Mouse (Mus musculus) embryonic facial prominence, embryonic 14.5 days (tissue): Measurements from ENCODE around the gene Sirt7. TPM values are rescaled to one million over a fixed set of nuclear protein-coding genes. Genes with fewer than 3 reads are reported as not detected.

ENCODE experiments used
- ATAC-seq: fragments of 200-750 bp; cut with Nextera tagmentation; 2 replicates; pipeline ENCODE4 v1.8.0; 2017; ENCODE audit warnings: low read depth, moderate number of reproducible peaks, moderate TSS enrichment
- DNase-seq: peaks from one replicate; pipeline ENCODE4 v3.0.0-alpha.2; 2015; ENCODE audit warnings: low spot score
- H3K27ac ChIP-seq: fragments of 300-500 bp; sonication (generic); replicated peaks from 2 replicates; pipeline ENCODE4 v1.5.1; 2014; ENCODE audit warnings: low read depth, mild to moderate bottlenecking, low read length, moderate library complexity
- H3K27me3 ChIP-seq: fragments of 300-500 bp; sonication (generic); replicated peaks from 2 replicates; pipeline ENCODE4 v1.6.1; 2014; ENCODE audit warnings: low read length; ENCODE audit not compliant: control insufficient read depth, insufficient read depth
- H3K36me3 ChIP-seq: fragments of 300-500 bp; sonication (generic); 2 replicates; pipeline ENCODE4 v1.6.1; 2014; ENCODE audit warnings: low read length, mixed read lengths; ENCODE audit not compliant: control insufficient read depth, insufficient read depth
- H3K4me1 ChIP-seq: fragments of 300-500 bp; sonication (generic); 2 replicates; pipeline ENCODE4 v1.6.1; 2014; ENCODE audit warnings: antibody characterized with exemption, low read length; ENCODE audit not compliant: control insufficient read depth, insufficient read depth
- H3K4me2 ChIP-seq: fragments of 300-500 bp; sonication (generic); 2 replicates; pipeline ENCODE4 v1.6.1; 2014; ENCODE audit warnings: low read depth, mild to moderate bottlenecking, low read length, moderate library complexity, mixed read lengths
- H3K4me3 ChIP-seq: fragments of 300-500 bp; sonication (generic); 2 replicates; pipeline ENCODE4 v1.5.1; 2014; ENCODE audit warnings: low read depth, mild to moderate bottlenecking, low read length
- H3K9ac ChIP-seq: fragments of 300-500 bp; sonication (generic); 2 replicates; pipeline ENCODE4 v1.6.1; 2014; ENCODE audit warnings: low read depth, mild to moderate bottlenecking, low read length, moderate library complexity, mixed read lengths
- H3K9me3 ChIP-seq: fragments of 300-500 bp; sonication (generic); 2 replicates; pipeline ENCODE4 v1.6.1; 2016; ENCODE audit warnings: low read length; ENCODE audit not compliant: control insufficient read depth
- WGBS: fragments of 180-500 bp; shearing (Covaris S2); extraction: QIAGEN DNeasy Blood & Tissue Kit; methylation state at CpG from one replicate; pipeline ENCODE4 v1.1.7; 2014; 5-methylcytosine and 5-hydroxymethylcytosine counted together
- polyA plus RNA-seq: library from polyadenylated mRNA; unstranded; fragments of >200 nt; fragmentation: Nextera tagmentation; extraction: Ambion mirVana; gene quantifications from 2 replicates; pipeline ENCODE4 v1.2.1, GENCODE M21; 2014

Sirt7 gene
- polyA plus RNA-seq, 1 experiment from 2014 or later, result 21.8 TPM

DNA sequence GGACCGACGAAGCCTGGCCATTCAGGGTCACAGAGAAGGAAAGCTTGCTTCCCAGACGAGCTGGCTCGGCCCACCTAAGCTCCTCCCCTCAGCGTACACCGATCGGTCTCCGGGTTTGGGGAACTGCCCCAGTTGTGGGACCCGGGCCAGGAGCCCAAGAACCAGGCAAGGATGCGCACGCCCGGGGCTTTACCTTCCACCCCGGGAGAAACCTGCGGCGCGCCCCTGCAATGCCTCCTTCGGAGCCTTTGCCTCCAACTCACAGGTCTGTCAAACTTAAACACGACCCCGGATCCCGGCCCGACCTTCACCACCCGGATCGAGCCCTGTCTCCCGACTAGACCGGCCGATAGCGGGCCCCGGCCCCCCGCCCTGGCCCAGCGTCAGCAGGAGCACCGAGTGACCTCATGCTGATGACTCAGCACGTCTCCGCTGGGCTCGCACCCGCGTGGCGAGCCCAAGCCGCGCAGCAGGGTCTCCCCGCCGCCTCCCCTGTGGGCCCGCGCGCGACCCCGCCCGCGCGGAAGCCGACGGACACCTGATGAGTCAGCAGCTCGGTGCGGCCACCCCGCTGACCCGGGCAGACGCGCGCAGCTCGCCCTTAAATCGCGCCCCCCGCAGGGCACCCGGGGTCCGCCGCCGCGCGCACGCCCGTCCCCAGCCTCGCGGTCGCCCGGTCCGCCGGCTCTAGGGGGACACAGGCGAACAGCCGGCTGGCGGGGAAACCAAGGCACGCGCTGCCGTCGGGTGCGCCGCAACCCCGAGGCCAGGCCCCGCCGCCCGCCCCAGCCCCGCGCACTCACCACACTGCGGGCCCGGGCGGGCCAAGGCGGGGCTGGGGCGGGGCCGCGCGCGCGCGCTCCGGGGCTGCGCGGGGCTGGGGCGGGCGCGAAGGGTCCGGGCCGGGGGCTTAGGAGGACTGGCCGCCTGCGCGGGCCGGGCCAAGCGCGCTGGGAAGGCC is 7.8 kb upstream of the Sirt7 start:
- Histone ChIP-seq H3K4me1 (peaks cover 16% of the 10 kb centered on the region), H3K9me3 (no peaks in the 10 kb centered on the region)
- under 1% methylated on average over 35 of the region's 116 CpGs for WGBS

DNA sequence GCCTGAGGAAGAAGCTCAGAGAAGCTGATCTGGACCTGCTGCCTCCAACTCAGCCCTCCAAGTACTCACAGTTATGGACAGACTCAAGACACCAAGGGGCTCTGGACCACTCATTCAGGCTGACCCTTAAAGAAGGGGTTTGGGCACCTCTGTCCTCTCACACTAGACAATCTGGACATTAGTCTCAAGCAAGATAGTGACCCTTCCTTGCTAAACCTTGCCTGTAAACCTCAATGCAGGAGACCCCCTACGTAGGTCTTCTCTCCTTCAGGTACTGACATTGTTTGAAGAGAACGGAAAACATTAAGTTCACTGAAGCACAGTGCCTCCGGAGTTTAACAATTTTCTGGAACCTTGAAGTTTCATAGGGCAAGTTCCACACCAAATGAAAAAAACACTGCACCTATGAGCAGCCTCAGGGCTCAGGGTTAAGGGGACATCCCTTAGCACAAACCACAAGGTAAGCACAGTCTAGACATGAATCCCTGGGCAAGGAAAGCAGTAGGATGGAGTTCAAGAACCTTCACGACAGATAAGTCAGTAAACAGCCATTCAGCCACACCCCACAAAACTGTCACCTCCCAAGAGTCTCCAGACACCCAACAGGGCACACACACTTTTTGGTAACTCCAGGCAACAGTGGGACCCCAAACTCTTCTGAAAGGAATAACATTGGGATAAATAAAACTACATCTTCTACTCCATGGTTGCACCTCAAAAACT is 6.8 kb upstream of the Sirt7 start:
- no peak for DNase-seq
- no peaks in the 10 kb centered on the region for H3K27me3 ChIP-seq
- no peak for ATAC-seq
- peak overlapping the region; percentile 95 for H3K9ac ChIP-seq
- peaks cover 26% of the 10 kb centered on the region for H3K36me3 ChIP-seq
- peaks cover 16% of the 10 kb centered on the region for H3K4me1 ChIP-seq
- H3K4me2 ChIP-seq, result peak overlapping the region; percentile 90
- 62% methylated on average over 4 of the region's 4 CpGs for WGBS
- no peaks in the 10 kb centered on the region for H3K9me3 ChIP-seq
- peak overlapping the region; percentile 95 for H3K4me3 ChIP-seq
- H3K27ac ChIP-seq, result peak overlapping the region; percentile 93; the same call in 1 of the 2 replicates

More for the DNA sequence above, 7.8 kb upstream of the Sirt7 start:
- DNase-seq (peak; percentile 76), ATAC-seq (peak; percentile 87)
- peak overlapping the region; percentile 95 for H3K9ac ChIP-seq
- H3K27me3 ChIP-seq, result no peaks in the 10 kb centered on the region
- peak overlapping the region; percentile 95 for H3K4me3 ChIP-seq
- H3K36me3 ChIP-seq, result peaks cover 16% of the 10 kb centered on the region
- H3K4me2 ChIP-seq, result peak overlapping the region; percentile 90
- peak overlapping the region; percentile 93 for H3K27ac ChIP-seq

DNA sequence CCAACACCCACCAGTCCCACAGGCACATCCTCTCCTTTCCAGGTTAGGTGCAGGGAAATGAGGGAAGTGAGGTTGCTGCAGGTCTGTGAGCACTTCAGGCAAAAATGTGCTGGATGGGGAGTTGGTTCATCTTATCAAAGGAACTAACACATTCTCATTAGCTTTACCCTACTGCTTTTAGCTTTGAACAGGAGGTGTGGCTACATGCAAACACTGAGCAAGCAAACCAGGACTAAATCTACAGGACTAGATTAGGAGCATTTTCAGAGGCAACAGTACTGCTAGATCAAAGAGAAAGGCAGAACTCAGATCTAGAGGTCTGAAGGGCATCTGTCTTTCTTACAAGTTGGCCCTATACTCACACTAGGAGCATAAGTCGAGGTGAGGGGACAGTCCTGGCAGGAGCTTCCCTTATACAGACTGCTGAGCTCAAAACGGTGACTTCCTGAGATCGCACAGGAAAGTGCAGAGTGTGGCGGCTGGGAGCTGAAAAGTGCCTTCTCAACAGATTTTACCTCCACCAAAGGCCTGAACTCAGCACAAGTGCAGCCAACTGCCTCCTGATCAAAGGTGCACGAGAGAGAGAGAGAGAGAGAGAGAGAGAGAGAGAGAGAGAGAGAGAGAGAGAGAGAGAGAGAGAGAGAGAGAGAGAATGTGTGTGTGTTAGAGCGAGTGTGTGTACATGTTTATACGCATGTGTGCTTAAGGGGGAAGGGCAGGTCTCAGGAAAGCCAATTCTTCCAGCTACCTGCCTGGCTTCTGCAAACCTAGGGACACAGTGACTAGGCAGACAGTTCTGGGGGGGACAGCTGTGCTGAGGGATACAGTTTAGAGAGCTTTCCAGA is 6.1 kb upstream of the Sirt7 start:
- no peak overlapping the region for H3K27ac ChIP-seq
- H3K4me3 ChIP-seq, result peak overlapping the region; percentile 95; the same call in 1 of the 2 replicates
- H3K9ac ChIP-seq, result peak overlapping the region; percentile 32
- no peaks in the 10 kb centered on the region for H3K9me3 ChIP-seq
- peak overlapping the region; percentile 90 for H3K4me2 ChIP-seq
- DNase-seq (no peak), ATAC-seq (no peak)
- WGBS, result 43% methylated on average over 7 of the region's 7 CpGs
- peaks cover 16% of the 10 kb centered on the region for H3K4me1 ChIP-seq
- H3K36me3 ChIP-seq, result peaks cover 27% of the 10 kb centered on the region
- no peaks in the 10 kb centered on the region for H3K27me3 ChIP-seq

DNA sequence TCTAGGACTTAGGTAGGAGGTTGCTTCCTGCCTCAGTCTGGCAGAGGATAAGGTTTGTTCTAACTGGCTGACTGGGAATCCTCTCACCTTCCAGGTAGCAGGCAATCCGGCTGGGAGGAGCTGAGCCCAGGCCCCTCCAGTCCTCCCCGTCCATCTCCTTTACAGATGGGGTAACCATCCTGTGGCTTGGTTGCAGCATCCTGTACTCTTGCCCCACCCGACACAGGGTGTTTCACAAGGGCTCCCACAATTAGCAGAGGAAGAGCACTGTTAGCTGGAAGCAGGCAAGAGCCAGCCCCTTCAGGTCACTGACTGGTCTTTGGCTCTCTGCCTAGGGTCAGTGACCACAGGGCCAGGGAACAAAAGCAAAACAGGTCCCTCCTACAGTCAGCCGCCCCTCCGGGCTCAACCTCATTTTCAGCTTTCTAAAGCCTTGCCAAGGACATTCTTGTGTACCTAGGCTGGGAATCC is 5.4 kb upstream of the Sirt7 start:
- no peaks in the 10 kb centered on the region for H3K9me3 ChIP-seq
- peak overlapping the region; percentile 40; the same call in 1 of the 2 replicates for H3K9ac ChIP-seq
- no peak overlapping the region for H3K4me3 ChIP-seq
- H3K27ac ChIP-seq, result no peak overlapping the region
- H3K36me3 ChIP-seq, result peaks cover 27% of the 10 kb centered on the region
- ATAC-seq, result no peak
- peaks cover 16% of the 10 kb centered on the region for H3K4me1 ChIP-seq
- 48% methylated on average over 5 of the region's 5 CpGs for WGBS
- no peaks in the 10 kb centered on the region for H3K27me3 ChIP-seq
- DNase-seq, result no peak
- peak overlapping the region; percentile 90; the same call in 1 of the 2 replicates for H3K4me2 ChIP-seq

DNA sequence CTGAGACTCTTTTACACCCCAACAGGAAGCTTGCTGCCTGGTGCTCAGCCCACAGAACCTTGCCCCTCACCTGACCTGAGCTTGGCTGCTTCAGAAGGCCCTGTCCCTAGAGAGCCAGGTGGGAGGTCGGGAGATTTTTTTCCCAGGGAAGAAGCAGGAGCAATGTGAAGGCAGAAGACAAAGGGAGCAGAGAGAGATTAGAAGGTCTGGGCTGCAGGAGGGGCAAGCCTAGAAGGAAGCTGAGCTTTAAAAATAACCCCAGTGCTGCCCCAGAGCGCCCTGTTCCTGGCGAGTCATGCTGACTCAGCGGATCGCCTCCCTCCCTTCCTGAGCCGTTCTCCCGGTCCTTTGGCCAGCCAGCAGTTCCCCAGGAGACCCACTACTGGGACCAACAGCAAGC is 4.9 kb upstream of the Sirt7 start:
- 52% methylated on average over 5 of the region's 7 CpGs for WGBS
- Histone ChIP-seq H3K9me3 (no peaks in the 10 kb centered on the region), H3K27ac (0 out of 2 replicates have a peak overlapping the region, but pooled peaks have one; percentile 21), H3K9ac (peak overlapping the region; percentile 40), H3K4me2 (peak overlapping the region; percentile 90; the same call in 1 of the 2 replicates), H3K36me3 (peaks cover 27% of the 10 kb centered on the region), H3K4me1 (peaks cover 19% of the 10 kb centered on the region), H3K27me3 (no peaks in the 10 kb centered on the region), H3K4me3 (no peak overlapping the region)
- no peak for DNase-seq
- ATAC-seq, result no peak

DNA sequence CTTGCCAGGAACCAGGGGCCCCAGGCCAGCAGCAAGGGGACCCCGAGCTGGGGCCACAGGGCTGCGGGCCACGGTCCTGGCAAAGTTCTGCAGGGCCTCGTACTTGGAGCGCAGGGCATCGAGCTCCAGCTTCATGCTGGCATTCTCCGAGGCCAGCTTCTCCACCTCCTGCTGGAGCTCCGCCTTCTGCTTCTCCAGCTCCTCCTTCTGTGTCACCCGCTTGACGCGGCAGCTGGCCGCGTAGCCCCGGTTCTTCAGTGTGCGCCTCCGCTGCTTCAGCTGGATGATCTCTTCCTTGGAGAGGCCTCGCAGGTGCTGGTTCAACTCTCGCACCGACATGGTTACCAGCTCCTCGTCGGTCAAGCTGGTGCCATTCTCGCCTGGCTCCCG is 4.3 kb upstream of the Sirt7 start:
- Histone ChIP-seq H3K9me3 (no peaks in the 10 kb centered on the region), H3K4me3 (no peak overlapping the region), H3K36me3 (peaks cover 27% of the 10 kb centered on the region), H3K27ac (no peak overlapping the region), H3K4me1 (peaks cover 19% of the 10 kb centered on the region), H3K27me3 (no peaks in the 10 kb centered on the region), H3K9ac (no peak overlapping the region), H3K4me2 (peak overlapping the region; percentile 90; the same call in 1 of the 2 replicates)
- ATAC-seq (no peak), DNase-seq (no peak)
- WGBS, result 76% methylated on average over 17 of the region's 23 CpGs

DNA sequence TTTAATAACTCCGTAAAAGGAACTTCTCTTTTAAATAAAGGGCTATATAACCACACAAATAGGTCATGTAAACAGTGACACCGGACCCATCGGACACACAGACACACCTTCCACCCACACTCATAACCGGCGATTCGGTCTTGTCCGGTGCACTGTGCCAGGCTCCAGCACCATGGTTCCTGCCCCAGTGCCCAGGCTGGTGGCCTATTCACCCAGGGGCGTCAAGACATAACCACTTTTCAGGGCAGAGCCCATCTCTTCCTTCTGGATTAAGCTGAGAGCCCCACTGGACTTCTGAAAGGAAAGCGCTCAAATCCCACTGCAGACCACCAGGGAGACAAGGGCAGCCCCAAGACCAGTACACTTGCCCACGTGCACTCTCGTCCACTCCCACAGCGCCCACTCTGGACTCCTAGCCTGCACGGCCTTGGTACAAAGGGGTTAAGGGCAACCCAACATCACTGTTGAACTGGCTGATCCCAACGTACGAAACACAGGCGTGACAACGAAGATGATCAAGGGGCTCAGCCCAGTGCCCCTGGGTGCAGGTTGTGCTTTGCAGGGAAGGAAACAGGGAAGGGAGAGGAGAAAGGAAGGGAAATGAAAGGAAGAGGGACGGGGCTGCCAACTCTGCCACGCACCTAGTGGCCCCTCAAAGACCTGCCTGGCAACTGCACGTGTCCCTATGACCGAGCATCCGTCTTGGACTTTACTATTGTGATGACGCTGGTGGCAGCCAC is 3.7 kb upstream of the Sirt7 start:
- no peak overlapping the region for H3K4me2 ChIP-seq
- WGBS, result 94% methylated on average over 23 of the region's 23 CpGs
- H3K9me3 ChIP-seq, result no peaks in the 10 kb centered on the region
- H3K27me3 ChIP-seq, result no peaks in the 10 kb centered on the region
- H3K36me3 ChIP-seq, result peaks cover 27% of the 10 kb centered on the region
- ATAC-seq, result no peak
- no peak overlapping the region for H3K4me3 ChIP-seq
- peaks cover 19% of the 10 kb centered on the region for H3K4me1 ChIP-seq
- no peak overlapping the region for H3K27ac ChIP-seq
- no peak overlapping the region for H3K9ac ChIP-seq
- no peak for DNase-seq
